Mouse (Mus musculus): ENCODE results near the gene Ppcdc. TPM values are rescaled to one million over a fixed set of nuclear protein-coding genes. Genes with fewer than 3 reads are reported as not detected.
"Not testable (repeated sequence)": the region's sequence is repeated elsewhere in the genome, so short reads cannot be mapped to it uniquely, and the experiment has no call there.

The Ppcdc gene
- polyA plus RNA-seq, 1 experiment from 2014 or later, result 29.5 TPM

GRCm38 (mm10) chr9:57434405-57435165, 5.3 kb downstream of the Ppcdc start:
- H3K27me3 ChIP-seq (ENCODE audit: control insufficient read depth, insufficient read depth, low read length), result no peaks in the 10 kb centered on the region
- H3K4me1 ChIP-seq (replicated peaks; ENCODE audit: control insufficient read depth, insufficient read depth, low read length), result peaks cover 7% of the 10 kb centered on the region
- no peak overlapping the region for H3K27ac ChIP-seq (ENCODE audit: low read depth, low read length)
- H3K36me3 ChIP-seq (ENCODE audit: control insufficient read depth, insufficient read depth, low read length), result no peaks in the 10 kb centered on the region
- WGBS, result 88% methylated on average over 11 of the region's 11 CpGs
- DNase-seq (ENCODE audit: low spot score) (no peak), ATAC-seq (replicated peaks; ENCODE audit: low FRiP score) (no peak)
- no peak overlapping the region for H3K4me3 ChIP-seq (ENCODE audit: low read depth, low read length)
- H3K9ac ChIP-seq (ENCODE audit: low read length), result no peak overlapping the region
- no peaks in the 10 kb centered on the region for H3K9me3 ChIP-seq (ENCODE audit: control insufficient read depth, low read length)
- H3K4me2 ChIP-seq (ENCODE audit: low read depth, low read length, severe bottlenecking), result no peak overlapping the region

GRCm38 (mm10) chr9:57433097-57434032, 6.6 kb downstream of the Ppcdc start:
- H3K4me2 ChIP-seq (ENCODE audit: low read depth, low read length, severe bottlenecking), result no peak overlapping the region
- ATAC-seq (replicated peaks; ENCODE audit: low FRiP score) (no peak; the same call in 1 of the 2 replicates), DNase-seq (ENCODE audit: low spot score) (peak; percentile 85)
- 27% methylated on average over 11 of the region's 11 CpGs for WGBS
- peaks cover 7% of the 10 kb centered on the region for H3K4me1 ChIP-seq (replicated peaks; ENCODE audit: control insufficient read depth, insufficient read depth, low read length)
- no peak overlapping the region for H3K9ac ChIP-seq (ENCODE audit: low read length)
- no peaks in the 10 kb centered on the region for H3K27me3 ChIP-seq (ENCODE audit: control insufficient read depth, insufficient read depth, low read length)
- H3K9me3 ChIP-seq (ENCODE audit: control insufficient read depth, low read length), result no peaks in the 10 kb centered on the region
- no peak overlapping the region for H3K27ac ChIP-seq (ENCODE audit: low read depth, low read length)
- no peaks in the 10 kb centered on the region for H3K36me3 ChIP-seq (ENCODE audit: control insufficient read depth, insufficient read depth, low read length)
- no peak overlapping the region for H3K4me3 ChIP-seq (ENCODE audit: low read depth, low read length)

GRCm38 (mm10) chr9:57432480-57432879, 7.4 kb downstream of the Ppcdc start:
- Histone ChIP-seq H3K4me3 (ENCODE audit: low read depth, low read length) (no peak overlapping the region), H3K36me3 (ENCODE audit: control insufficient read depth, insufficient read depth, low read length) (no peaks in the 10 kb centered on the region), H3K27ac (ENCODE audit: low read depth, low read length) (no peak overlapping the region), H3K9ac (ENCODE audit: low read length) (no peak overlapping the region), H3K4me2 (ENCODE audit: low read depth, low read length, severe bottlenecking) (no peak overlapping the region), H3K4me1 (replicated peaks; ENCODE audit: control insufficient read depth, insufficient read depth, low read length) (peaks cover 7% of the 10 kb centered on the region), H3K9me3 (ENCODE audit: control insufficient read depth, low read length) (no peaks in the 10 kb centered on the region), H3K27me3 (ENCODE audit: control insufficient read depth, insufficient read depth, low read length) (no peaks in the 10 kb centered on the region)
- DNase-seq (ENCODE audit: low spot score) (no peak), ATAC-seq (replicated peaks; ENCODE audit: low FRiP score) (no peak)
- 94% methylated on average over 3 of the region's 3 CpGs for WGBS

DNA sequence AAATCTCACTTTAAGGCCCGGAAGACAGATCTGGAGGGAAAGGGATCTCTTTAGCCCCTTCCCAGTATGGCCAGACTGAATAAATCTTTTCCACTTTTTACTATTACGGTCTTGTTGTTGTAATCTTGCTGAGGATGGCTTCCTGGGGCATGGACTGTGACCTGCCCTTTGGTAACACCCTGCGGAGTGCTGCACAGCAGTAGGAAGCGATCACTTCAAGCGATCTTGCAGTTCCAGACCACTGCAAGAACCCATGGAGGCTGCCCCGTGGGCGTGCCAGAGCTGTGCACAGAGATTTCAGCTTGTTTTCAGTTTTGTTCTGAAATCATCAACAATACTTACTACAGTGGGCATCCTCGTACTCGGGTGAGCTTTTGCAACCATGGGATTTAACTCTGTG, 8.7 kb downstream of the Ppcdc start:
- ATAC-seq (replicated peaks; ENCODE audit: low FRiP score), result no peak
- Histone ChIP-seq H3K27me3 (ENCODE audit: control insufficient read depth, insufficient read depth, low read length) (no peaks in the 10 kb centered on the region), H3K36me3 (ENCODE audit: control insufficient read depth, insufficient read depth, low read length) (no peaks in the 10 kb centered on the region), H3K4me1 (replicated peaks; ENCODE audit: control insufficient read depth, insufficient read depth, low read length) (peaks cover 7% of the 10 kb centered on the region), H3K9ac (ENCODE audit: low read length) (no peak overlapping the region; the same call in 1 of the 2 replicates), H3K4me2 (ENCODE audit: low read depth, low read length, severe bottlenecking) (no peak overlapping the region), H3K9me3 (ENCODE audit: control insufficient read depth, low read length) (no peaks in the 10 kb centered on the region), H3K4me3 (ENCODE audit: low read depth, low read length) (no peak overlapping the region), H3K27ac (ENCODE audit: low read depth, low read length) (no peak overlapping the region)
- WGBS, result 30% methylated on average over 9 of the region's 9 CpGs
- DNase-seq (ENCODE audit: low spot score), result no peak

- Histone ChIP-seq H3K36me3 (ENCODE audit: control insufficient read depth, insufficient read depth, low read length) (no peaks in the 10 kb centered on the region), H3K4me3 (ENCODE audit: low read depth, low read length) (no peak overlapping the region), H3K9ac (ENCODE audit: low read length) (no peak overlapping the region), H3K27me3 (ENCODE audit: control insufficient read depth, insufficient read depth, low read length) (no peaks in the 10 kb centered on the region), H3K27ac (ENCODE audit: low read depth, low read length) (no peak overlapping the region), H3K9me3 (ENCODE audit: control insufficient read depth, low read length) (no peaks in the 10 kb centered on the region), H3K4me1 (replicated peaks; ENCODE audit: control insufficient read depth, insufficient read depth, low read length) (peaks cover 7% of the 10 kb centered on the region), H3K4me2 (ENCODE audit: low read depth, low read length, severe bottlenecking) (no peak overlapping the region)
- no peak for ATAC-seq (replicated peaks; ENCODE audit: low FRiP score)
- no peak for DNase-seq (ENCODE audit: low spot score)
- 57% methylated on average over 4 of the region's 4 CpGs for WGBS
Observed at GRCm38 (mm10) chr9:57428391-57428790, 11.5 kb downstream of the Ppcdc start.

GRCm38 (mm10) chr9:57427937-57428336, 12.0 kb downstream of the Ppcdc start:
- Histone ChIP-seq H3K4me3 (ENCODE audit: low read depth, low read length) (no peak overlapping the region), H3K4me1 (replicated peaks; ENCODE audit: control insufficient read depth, insufficient read depth, low read length) (peaks cover 5% of the 10 kb centered on the region), H3K27ac (ENCODE audit: low read depth, low read length) (no peak overlapping the region), H3K4me2 (ENCODE audit: low read depth, low read length, severe bottlenecking) (no peak overlapping the region), H3K36me3 (ENCODE audit: control insufficient read depth, insufficient read depth, low read length) (no peaks in the 10 kb centered on the region), H3K9ac (ENCODE audit: low read length) (no peak overlapping the region), H3K9me3 (ENCODE audit: control insufficient read depth, low read length) (no peaks in the 10 kb centered on the region), H3K27me3 (ENCODE audit: control insufficient read depth, insufficient read depth, low read length) (no peaks in the 10 kb centered on the region)
- WGBS, result 62% methylated on average over 4 of the region's 4 CpGs
- ATAC-seq (replicated peaks; ENCODE audit: low FRiP score) (no peak), DNase-seq (ENCODE audit: low spot score) (no peak)

DNA sequence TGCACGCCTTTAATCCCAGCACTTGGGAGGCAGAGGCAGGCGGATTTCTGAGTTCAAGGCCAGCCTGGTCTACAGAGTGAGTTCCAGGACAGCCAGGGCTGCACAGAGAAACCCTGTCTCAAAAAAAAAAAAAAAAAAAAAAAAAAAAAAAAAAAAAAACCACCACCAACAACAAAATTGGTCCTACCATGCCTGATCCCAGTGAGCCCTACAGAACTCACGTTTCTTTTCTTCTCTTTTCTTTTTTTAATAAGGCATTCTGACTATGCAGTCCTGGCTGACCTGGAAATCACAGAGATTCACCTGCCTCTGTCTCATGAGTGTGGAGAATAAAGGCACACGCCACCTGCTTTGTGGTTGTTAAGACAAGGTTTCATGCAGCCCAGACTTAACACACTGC, 12.8 kb downstream of the Ppcdc start:
- not testable (repeated sequence) for H3K4me3 ChIP-seq (ENCODE audit: low read depth, low read length); H3K9me3 ChIP-seq (ENCODE audit: control insufficient read depth, low read length); H3K4me1 ChIP-seq (replicated peaks; ENCODE audit: control insufficient read depth, insufficient read depth, low read length); DNase-seq (ENCODE audit: low spot score); H3K27ac ChIP-seq (ENCODE audit: low read depth, low read length); H3K36me3 ChIP-seq (ENCODE audit: control insufficient read depth, insufficient read depth, low read length); H3K4me2 ChIP-seq (ENCODE audit: low read depth, low read length, severe bottlenecking); H3K27me3 ChIP-seq (ENCODE audit: control insufficient read depth, insufficient read depth, low read length); ATAC-seq (replicated peaks; ENCODE audit: low FRiP score); H3K9ac ChIP-seq (ENCODE audit: low read length)
- WGBS, result 86% methylated on average over 4 of the region's 4 CpGs

DNA sequence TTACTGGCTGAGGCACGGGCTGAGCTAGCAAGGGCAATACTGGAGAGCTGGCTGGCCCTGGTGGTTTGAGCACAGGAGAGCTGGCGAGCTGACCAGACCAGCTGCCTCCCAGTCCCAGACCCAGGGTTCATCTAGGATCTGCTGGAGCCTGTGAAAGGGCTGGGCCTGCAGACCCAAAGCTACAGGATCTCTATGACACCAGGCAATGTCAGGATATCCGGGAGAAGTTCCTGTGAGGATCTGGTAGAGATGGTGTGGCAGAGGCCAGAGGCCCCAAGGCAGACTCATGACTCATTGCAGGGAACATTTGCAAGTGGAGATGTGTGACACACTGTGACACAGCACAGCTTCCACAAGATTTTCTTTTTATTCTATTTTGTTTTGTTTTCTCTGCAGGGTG, 14.8 kb downstream of the Ppcdc start:
- Histone ChIP-seq H3K36me3 (ENCODE audit: control insufficient read depth, insufficient read depth, low read length) (no peaks in the 10 kb centered on the region), H3K9ac (ENCODE audit: low read length) (no peak overlapping the region), H3K4me3 (ENCODE audit: low read depth, low read length) (no peak overlapping the region), H3K27ac (ENCODE audit: low read depth, low read length) (no peak overlapping the region), H3K4me2 (ENCODE audit: low read depth, low read length, severe bottlenecking) (no peak overlapping the region), H3K9me3 (ENCODE audit: control insufficient read depth, low read length) (no peaks in the 10 kb centered on the region), H3K27me3 (ENCODE audit: control insufficient read depth, insufficient read depth, low read length) (no peaks in the 10 kb centered on the region), H3K4me1 (replicated peaks; ENCODE audit: control insufficient read depth, insufficient read depth, low read length) (no peaks in the 10 kb centered on the region)
- WGBS, result 85% methylated on average over 3 of the region's 3 CpGs
- ATAC-seq (replicated peaks; ENCODE audit: low FRiP score), result no peak
- DNase-seq (ENCODE audit: low spot score), result no peak

All from forebrain, embryonic 11.5 days (tissue).